Mouse (Mus musculus) brain, embryonic 14.5 days (tissue): ENCODE data around the gene Sgsm2. TPM values are rescaled to one million over a fixed set of nuclear protein-coding genes. Genes with fewer than 3 reads are reported as not detected.
"Not testable (repeated sequence)": the region's sequence is repeated elsewhere in the genome, so short reads cannot be mapped to it uniquely, and the experiment has no call there.

ENCODE experiments used
- DNase-seq: peaks from one replicate; pipeline ENCODE4 v3.0.0-alpha.2; 2011; ENCODE audit warnings: low read depth
- CTCF ChIP-seq: fragments of 200-500 bp; IDR thresholded peaks from 2 replicates; pipeline ENCODE4 v1.5.1; 2012; ENCODE audit warnings: inconsistent platforms, mild to moderate bottlenecking, moderate library complexity, borderline replicate concordance; ENCODE audit not compliant: insufficient read depth, insufficient read length; ENCODE audit errors: extremely low read depth
- POLR2A ChIP-seq: fragments of 200-500 bp; IDR thresholded peaks from 2 replicates; pipeline ENCODE4 v1.6.1; 2012; ENCODE audit warnings: mild to moderate bottlenecking, inconsistent platforms, borderline replicate concordance; ENCODE audit not compliant: poor library complexity, insufficient read depth, insufficient read length, severe bottlenecking; ENCODE audit errors: extremely low read depth
- polyA plus RNA-seq: library from polyadenylated mRNA; depleted of rRNA; stranded (reverse); fragments of >200 nt; gene quantifications from 2 replicates; pipeline ENCODE4 v1.2.3, GENCODE M21; 2012; rRNA removed

The Sgsm2 gene
- polyA plus RNA-seq, 1 experiment = 63.2 TPM

GRCm38 (mm10) chr11:74821463-74821862, 75.4 kb downstream of the Sgsm2 start:
- TF ChIP-seq CTCF = peak; percentile 35; the same call in 1 of the 2 replicates
- no peak for TF ChIP-seq POLR2A
- peak; percentile 53 for DNase-seq

- TF ChIP-seq CTCF = no peak
- no peak for TF ChIP-seq POLR2A
- DNase-seq = no peak
Measured at GRCm38 (mm10) chr11:74820921-74821320, 75.9 kb downstream of the Sgsm2 start.

GRCm38 (mm10) chr11:74815795-74816194, 81.1 kb downstream of the Sgsm2 start:
- no peak for DNase-seq
- no peak for TF ChIP-seq CTCF
- TF ChIP-seq POLR2A = no peak

- no peak for TF ChIP-seq CTCF
- DNase-seq = no peak
Measured at GRCm38 (mm10) chr11:74811538-74811937, 85.3 kb downstream of the Sgsm2 start.

GRCm38 (mm10) chr11:74811027-74811426, 85.8 kb downstream of the Sgsm2 start:
- DNase-seq = not testable (repeated sequence)

- DNase-seq = no peak
- TF ChIP-seq CTCF (no peak), POLR2A (no peak)
Measured at GRCm38 (mm10) chr11:74810134-74810533, 86.7 kb downstream of the Sgsm2 start.

- DNase-seq = no peak
- TF ChIP-seq POLR2A (no peak), CTCF (no peak)
Measured at GRCm38 (mm10) chr11:74808251-74808853, 88.5 kb downstream of the Sgsm2 start.

GRCm38 (mm10) chr11:74807246-74807882, 89.5 kb downstream of the Sgsm2 start:
- DNase-seq = peak; percentile 72
- no peak for TF ChIP-seq CTCF
- no peak for TF ChIP-seq POLR2A

- no peak for DNase-seq
- no peak for TF ChIP-seq CTCF
Measured at GRCm38 (mm10) chr11:74804081-74804627, 92.7 kb downstream of the Sgsm2 start.

GRCm38 (mm10) chr11:74800658-74801057, 96.2 kb downstream of the Sgsm2 start:
- DNase-seq = peak; percentile 43
- no peak for TF ChIP-seq POLR2A
- TF ChIP-seq CTCF = no peak

Other genes with a start within 250 kb of the Sgsm2 start
- 27.1 and 34.1 TPM in 2 replicates for gene Cluh, start 247.6 kb downstream of the Sgsm2 start, polyA plus RNA-seq
- 103 and 130 TPM in 2 replicates for gene Pafah1b1, start 172.4 kb downstream of the Sgsm2 start, polyA plus RNA-seq
- gene Mettl16, start 126.2 kb downstream of the Sgsm2 start, polyA plus RNA-seq = 13.5 and 18.5 TPM in 2 replicates
- gene Mnt, start 66.1 kb downstream of the Sgsm2 start, polyA plus RNA-seq = 21.5 and 33.4 TPM in 2 replicates
- 20.5 and 25.0 TPM in 2 replicates for gene Tsr1, start 1.0 kb upstream of the Sgsm2 start, polyA plus RNA-seq
- gene Smg6, start 28.8 kb upstream of the Sgsm2 start, polyA plus RNA-seq = 35.0 and 39.3 TPM in 2 replicates
- 23.3 and 33.0 TPM in 2 replicates for gene Srr, start 28.9 kb upstream of the Sgsm2 start, polyA plus RNA-seq